Mouse (Mus musculus): ENCODE results near the gene H2afv. TPM values are rescaled to one million over a fixed set of nuclear protein-coding genes. Genes with fewer than 3 reads are reported as not detected.
A peak's percentile ranks its signal among the peaks of the same experiment; 100 is the strongest.

H2afv gene
- polyA plus RNA-seq, 1 experiment from 2014 or later: 824 TPM

DNA sequence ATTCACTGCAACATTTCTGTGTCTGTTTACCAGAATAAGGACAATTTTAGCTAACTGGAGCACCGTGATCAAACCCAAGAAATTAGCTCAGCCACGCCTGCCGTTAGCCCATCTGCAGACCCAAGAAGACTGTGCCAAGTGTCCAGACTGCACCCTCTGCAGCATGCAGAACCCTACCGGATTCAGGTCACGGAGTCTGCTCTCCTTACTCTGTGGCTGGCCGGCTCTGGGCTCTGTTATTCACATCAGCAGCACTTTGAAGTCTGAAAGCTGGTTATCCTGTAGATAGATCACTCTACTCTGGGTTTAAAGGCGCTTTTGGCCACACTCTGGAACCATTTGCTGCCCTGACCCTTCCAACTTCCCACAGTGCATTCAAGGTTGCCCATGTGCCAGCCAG lies 35.9 kb upstream of the H2afv start:
- H3K27ac ChIP-seq: no peak overlapping the region
- H3K4me2 ChIP-seq: no peak overlapping the region
- no peaks in the 10 kb centered on the region for H3K36me3 ChIP-seq
- 70% methylated on average over 7 of the region's 7 CpGs for WGBS
- H3K4me1 ChIP-seq (replicated peaks): no peaks in the 10 kb centered on the region
- ATAC-seq (ENCODE audit: insufficient number of reproducible peaks, insufficient read depth, low FRiP score, low TSS enrichment, low read depth): no peak
- H3K27me3 ChIP-seq: no peaks in the 10 kb centered on the region
- no peaks in the 10 kb centered on the region for H3K9me3 ChIP-seq
- no peak overlapping the region for H3K4me3 ChIP-seq (replicated peaks)
- H3K9ac ChIP-seq (replicated peaks): no peak overlapping the region

DNA sequence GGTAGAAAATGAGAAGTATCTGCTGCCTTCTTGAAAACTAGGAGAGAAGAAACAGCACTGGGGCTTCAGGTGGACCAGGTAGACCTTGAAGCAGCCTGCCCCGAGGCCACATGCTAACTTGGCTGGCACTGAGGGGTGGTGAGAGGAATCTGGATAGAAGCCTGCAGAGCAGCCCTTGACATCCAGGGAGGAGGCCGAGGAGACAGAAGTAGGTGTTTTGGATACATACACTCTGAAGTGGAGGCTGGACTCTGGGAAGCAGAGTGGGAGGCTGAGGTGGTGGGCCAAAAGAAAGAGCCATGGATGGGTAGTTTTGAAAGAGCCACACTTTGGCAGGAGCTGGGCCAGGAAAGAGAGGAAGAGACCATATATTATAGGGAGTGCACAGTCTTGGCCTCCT lies 35.0 kb upstream of the H2afv start:
- H3K4me1 ChIP-seq (replicated peaks): peaks cover 3% of the 10 kb centered on the region
- no peaks in the 10 kb centered on the region for H3K36me3 ChIP-seq
- H3K4me2 ChIP-seq: no peak overlapping the region
- no peak overlapping the region for H3K9ac ChIP-seq (replicated peaks)
- no peak overlapping the region for H3K27ac ChIP-seq
- H3K4me3 ChIP-seq (replicated peaks): no peak overlapping the region
- ATAC-seq (ENCODE audit: insufficient number of reproducible peaks, insufficient read depth, low FRiP score, low TSS enrichment, low read depth): no peak
- H3K27me3 ChIP-seq: no peaks in the 10 kb centered on the region
- no peaks in the 10 kb centered on the region for H3K9me3 ChIP-seq
- 76% methylated on average over 2 of the region's 2 CpGs for WGBS

DNA sequence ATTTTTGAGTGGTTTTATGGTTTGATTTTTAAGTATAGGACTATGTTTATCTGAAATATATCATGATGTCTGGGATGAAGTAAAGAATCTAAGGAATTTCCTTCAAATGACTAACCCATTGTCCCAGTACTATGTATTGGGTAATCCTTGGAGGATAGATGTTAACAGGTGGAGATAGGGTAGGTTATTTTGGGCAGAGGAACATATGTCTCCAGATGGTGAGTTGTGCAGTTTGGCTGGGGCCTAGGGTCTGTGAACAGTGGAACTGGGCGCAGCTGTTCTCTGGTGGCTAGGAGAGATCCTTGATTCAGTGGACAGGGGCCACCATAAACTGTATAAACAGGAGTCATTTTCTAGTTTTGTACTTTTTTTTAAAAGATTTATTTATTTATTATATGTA lies 33.1 kb upstream of the H2afv start:
- H3K27ac ChIP-seq: no peak overlapping the region
- H3K9me3 ChIP-seq: no peaks in the 10 kb centered on the region
- no peak for ATAC-seq (ENCODE audit: insufficient number of reproducible peaks, insufficient read depth, low FRiP score, low TSS enrichment, low read depth)
- H3K9ac ChIP-seq (replicated peaks): no peak overlapping the region
- H3K4me3 ChIP-seq (replicated peaks): no peak overlapping the region
- WGBS: 80% methylated on average over 1 of the region's 1 CpGs
- H3K36me3 ChIP-seq: peaks cover 6% of the 10 kb centered on the region; the same call in 1 of the 2 replicates
- H3K4me2 ChIP-seq: no peak overlapping the region
- H3K4me1 ChIP-seq (replicated peaks): peaks cover 18% of the 10 kb centered on the region
- no peaks in the 10 kb centered on the region for H3K27me3 ChIP-seq

DNA sequence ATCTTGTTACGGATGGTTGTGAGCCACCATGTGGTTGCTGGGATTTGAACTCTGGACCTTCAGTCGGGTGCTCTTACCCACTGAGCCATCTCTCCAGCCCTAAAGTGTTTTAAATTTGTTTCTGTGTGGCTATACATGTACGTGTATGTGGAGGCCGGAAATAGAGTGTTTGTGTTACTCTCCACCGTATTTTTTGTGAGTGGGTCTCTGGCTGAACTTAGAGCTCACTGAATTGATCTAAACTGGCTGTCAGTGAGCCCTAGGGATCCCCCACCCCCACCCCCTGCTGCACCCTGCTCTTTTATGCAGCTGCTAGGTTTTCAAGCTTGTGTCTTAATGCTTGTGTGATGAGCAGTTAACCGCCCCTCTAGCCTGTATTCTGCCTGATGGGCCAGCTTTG lies 32.6 kb upstream of the H2afv start:
- Histone ChIP-seq H3K27ac (no peak overlapping the region), H3K9ac (replicated peaks) (no peak overlapping the region), H3K4me1 (replicated peaks) (peaks cover 22% of the 10 kb centered on the region), H3K27me3 (no peaks in the 10 kb centered on the region), H3K4me3 (replicated peaks) (no peak overlapping the region), H3K4me2 (no peak overlapping the region), H3K36me3 (peaks cover 6% of the 10 kb centered on the region; the same call in 1 of the 2 replicates), H3K9me3 (no peaks in the 10 kb centered on the region)
- no peak for ATAC-seq (ENCODE audit: insufficient number of reproducible peaks, insufficient read depth, low FRiP score, low TSS enrichment, low read depth)
- WGBS: 81% methylated on average over 6 of the region's 6 CpGs

DNA sequence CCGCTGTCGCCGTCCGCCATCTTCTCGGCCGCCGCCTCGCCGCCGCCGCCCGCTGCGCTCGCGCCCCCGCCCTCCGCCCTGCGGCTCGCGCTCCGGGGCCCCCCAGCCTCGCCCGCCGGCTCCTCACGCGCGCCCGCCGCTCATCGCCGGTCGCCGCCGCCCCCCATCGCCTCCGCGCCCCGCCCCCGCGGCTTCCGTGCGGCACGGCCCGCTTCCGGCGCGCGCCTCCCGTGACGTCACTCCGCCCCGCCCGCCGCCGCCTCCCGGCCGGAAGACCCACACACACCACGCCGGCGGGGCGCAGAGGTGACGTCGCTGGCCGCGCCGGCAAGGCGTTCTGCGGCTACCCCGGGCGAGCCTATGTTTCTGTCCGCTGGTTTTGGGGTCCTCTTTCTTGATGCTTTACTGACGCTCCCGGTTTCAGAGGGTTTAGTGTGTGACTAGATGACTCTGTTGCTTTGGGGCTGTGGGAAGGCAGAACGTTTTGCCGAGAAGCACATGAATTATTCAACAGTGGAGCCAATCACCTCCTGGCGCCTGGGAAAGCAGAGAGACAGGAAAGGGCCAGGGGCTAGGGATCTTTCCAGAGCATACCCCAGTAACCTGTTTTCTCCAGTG lies 31.7 kb upstream of the H2afv start, which contains the start of gene Purb:
Purb (minus strand) TSS at position 51 of the 618 bp plus-strand sequence.
- no peaks in the 10 kb centered on the region for H3K9me3 ChIP-seq
- H3K27me3 ChIP-seq: no peaks in the 10 kb centered on the region
- peak within 1 kb of the TSS; percentile 91 for H3K4me2 ChIP-seq
- under 1% methylated on average over 56 of the region's 76 CpGs for WGBS
- peak within 1 kb of the TSS; percentile 97 for H3K4me3 ChIP-seq (replicated peaks)
- peak within 1 kb of the TSS; percentile 97 for H3K9ac ChIP-seq (replicated peaks)
- peaks cover 30% of the 10 kb centered on the region for H3K4me1 ChIP-seq (replicated peaks)
- peaks cover 10% of the 10 kb centered on the region; the same call in 1 of the 2 replicates for H3K36me3 ChIP-seq
- peak; percentile 85 for ATAC-seq (ENCODE audit: insufficient number of reproducible peaks, insufficient read depth, low FRiP score, low TSS enrichment, low read depth)
- peak within 1 kb of the TSS; percentile 98 for H3K27ac ChIP-seq

DNA sequence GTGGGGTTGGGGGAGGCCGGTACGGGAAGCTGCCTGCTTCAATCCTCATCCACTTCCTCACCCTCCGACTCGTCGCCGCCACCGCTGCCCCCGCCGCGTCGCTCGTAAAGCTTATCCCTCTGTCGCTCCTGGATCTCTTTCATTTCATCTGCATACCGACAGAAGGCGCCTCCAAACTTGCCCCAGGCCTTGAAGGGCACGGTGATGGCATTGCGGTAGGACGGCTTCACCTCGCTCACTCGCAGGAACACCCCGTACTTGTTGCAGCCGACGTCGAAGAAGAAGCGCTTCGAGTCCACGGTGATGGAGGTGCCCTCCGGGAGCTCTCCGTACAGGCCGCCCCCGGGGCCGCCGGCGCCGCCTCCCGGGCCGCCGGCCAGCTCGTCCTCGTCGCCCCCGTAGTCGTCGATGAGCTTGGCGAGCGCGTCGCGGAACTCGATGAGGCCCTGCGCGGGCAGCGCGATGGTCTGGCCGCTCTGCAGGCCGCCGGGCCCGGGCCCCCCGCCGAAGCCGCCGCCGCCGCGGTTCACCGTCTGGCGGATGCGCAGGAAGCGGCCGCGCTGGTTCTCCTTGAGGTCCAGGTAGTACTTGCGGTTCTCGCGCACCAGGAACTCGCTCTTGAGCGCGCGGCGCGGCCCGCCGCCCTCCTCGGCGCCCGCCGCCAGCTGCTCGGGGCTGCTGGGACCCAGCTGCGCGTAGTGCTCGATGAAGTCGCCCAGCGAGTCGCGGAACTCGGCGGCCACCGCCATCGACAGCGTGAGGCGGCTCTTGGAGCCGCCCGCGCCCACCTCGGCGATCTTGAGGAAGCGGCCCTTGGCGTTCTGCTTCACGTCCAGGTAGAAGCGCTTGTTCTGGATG lies 30.9 kb upstream of the H2afv start:
- H3K36me3 ChIP-seq: peaks cover 19% of the 10 kb centered on the region; the same call in 1 of the 2 replicates
- no peak for ATAC-seq (ENCODE audit: insufficient number of reproducible peaks, insufficient read depth, low FRiP score, low TSS enrichment, low read depth)
- no peaks in the 10 kb centered on the region for H3K27me3 ChIP-seq
- H3K4me2 ChIP-seq: peak overlapping the region; percentile 91
- peak overlapping the region; percentile 97 for H3K4me3 ChIP-seq (replicated peaks)
- no peaks in the 10 kb centered on the region for H3K9me3 ChIP-seq
- peak overlapping the region; percentile 97 for H3K9ac ChIP-seq (replicated peaks)
- H3K27ac ChIP-seq: peak overlapping the region; percentile 98
- H3K4me1 ChIP-seq (replicated peaks): peaks cover 39% of the 10 kb centered on the region
- under 1% methylated on average over 105 of the region's 109 CpGs for WGBS

DNA sequence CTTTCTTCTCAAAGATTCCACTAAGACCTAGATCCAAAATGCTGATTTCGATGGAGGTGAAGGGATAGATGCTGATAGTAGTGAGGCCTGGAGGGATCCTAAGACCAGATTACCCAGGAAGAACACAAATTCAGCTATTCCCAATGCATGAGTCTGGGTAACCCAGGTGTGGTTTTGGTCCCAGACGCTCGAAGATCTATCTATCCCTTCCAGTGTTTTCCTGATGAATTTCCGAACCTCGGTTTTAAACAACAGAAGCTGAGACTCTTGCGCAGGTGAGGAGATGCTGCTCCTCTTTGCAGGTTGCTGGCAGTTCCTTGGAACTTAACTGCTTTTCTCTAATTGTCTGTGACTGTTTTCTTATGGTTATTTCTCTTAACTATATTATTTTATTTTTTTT lies 30.1 kb upstream of the H2afv start:
- peaks cover 21% of the 10 kb centered on the region; the same call in 1 of the 2 replicates for H3K36me3 ChIP-seq
- peak overlapping the region; percentile 97 for H3K9ac ChIP-seq (replicated peaks)
- H3K27me3 ChIP-seq: no peaks in the 10 kb centered on the region
- peaks cover 42% of the 10 kb centered on the region for H3K4me1 ChIP-seq (replicated peaks)
- no peak for ATAC-seq (ENCODE audit: insufficient number of reproducible peaks, insufficient read depth, low FRiP score, low TSS enrichment, low read depth)
- H3K4me3 ChIP-seq (replicated peaks): peak overlapping the region; percentile 97
- no peak overlapping the region; the same call in 1 of the 2 replicates for H3K27ac ChIP-seq
- H3K9me3 ChIP-seq: no peaks in the 10 kb centered on the region
- 33% methylated on average over 6 of the region's 6 CpGs for WGBS
- peak overlapping the region; percentile 91 for H3K4me2 ChIP-seq

DNA sequence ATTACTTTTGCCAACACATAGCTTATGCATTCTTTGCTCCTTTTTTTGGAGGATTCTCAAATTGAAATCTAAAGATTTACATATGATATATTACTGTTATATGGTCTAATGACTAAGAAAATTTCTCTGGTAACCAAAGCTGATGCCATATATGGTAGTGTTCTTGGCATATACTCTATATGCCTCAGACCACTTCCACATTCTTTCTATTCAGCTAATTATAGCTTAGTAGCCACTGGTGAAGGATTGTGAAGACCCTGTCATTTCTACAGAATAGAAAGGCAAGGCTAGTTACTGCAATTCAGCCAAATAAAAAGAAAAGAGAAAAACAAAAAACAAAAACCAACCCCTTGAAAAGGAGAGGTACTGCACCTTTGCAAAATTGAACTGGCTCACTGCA lies 27.8 kb upstream of the H2afv start:
- peaks cover 31% of the 10 kb centered on the region; the same call in 1 of the 2 replicates for H3K36me3 ChIP-seq
- H3K9me3 ChIP-seq: no peaks in the 10 kb centered on the region
- peak overlapping the region; percentile 50 for H3K9ac ChIP-seq (replicated peaks)
- H3K4me2 ChIP-seq: peak overlapping the region; percentile 91
- H3K4me1 ChIP-seq (replicated peaks): peaks cover 53% of the 10 kb centered on the region
- H3K27me3 ChIP-seq: no peaks in the 10 kb centered on the region
- ATAC-seq (ENCODE audit: insufficient number of reproducible peaks, insufficient read depth, low FRiP score, low TSS enrichment, low read depth): no peak
- no peak overlapping the region for H3K27ac ChIP-seq
- H3K4me3 ChIP-seq (replicated peaks): peak overlapping the region; percentile 97

DNA sequence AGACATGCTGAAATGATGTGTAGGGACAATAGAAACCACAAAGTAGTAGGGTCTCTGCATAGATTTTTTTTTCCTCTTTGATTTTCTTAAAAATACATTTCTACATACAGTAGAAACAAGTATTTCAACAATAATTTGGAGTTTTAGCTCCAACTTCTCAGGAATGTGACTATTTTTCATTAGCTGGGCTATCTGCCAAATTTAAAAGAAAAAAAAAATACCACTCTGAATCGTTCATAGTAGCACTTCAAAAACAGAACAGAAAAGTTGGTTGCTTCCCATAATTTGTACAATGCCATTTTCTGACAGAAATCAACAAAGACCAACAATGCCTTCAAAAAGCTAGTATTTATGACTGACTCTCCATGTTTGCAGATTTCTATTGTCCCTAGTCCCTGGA lies 27.2 kb upstream of the H2afv start:
- H3K36me3 ChIP-seq: peaks cover 37% of the 10 kb centered on the region
- H3K9ac ChIP-seq (replicated peaks): peak overlapping the region; percentile 51; the same call in 1 of the 2 replicates
- H3K27me3 ChIP-seq: no peaks in the 10 kb centered on the region
- WGBS: 38% methylated on average over 1 of the region's 1 CpGs
- H3K27ac ChIP-seq: no peak overlapping the region
- H3K4me1 ChIP-seq (replicated peaks): peaks cover 53% of the 10 kb centered on the region
- no peaks in the 10 kb centered on the region for H3K9me3 ChIP-seq
- peak overlapping the region; percentile 97 for H3K4me3 ChIP-seq (replicated peaks)
- no peak for ATAC-seq (ENCODE audit: insufficient number of reproducible peaks, insufficient read depth, low FRiP score, low TSS enrichment, low read depth)
- H3K4me2 ChIP-seq: peak overlapping the region; percentile 91

DNA sequence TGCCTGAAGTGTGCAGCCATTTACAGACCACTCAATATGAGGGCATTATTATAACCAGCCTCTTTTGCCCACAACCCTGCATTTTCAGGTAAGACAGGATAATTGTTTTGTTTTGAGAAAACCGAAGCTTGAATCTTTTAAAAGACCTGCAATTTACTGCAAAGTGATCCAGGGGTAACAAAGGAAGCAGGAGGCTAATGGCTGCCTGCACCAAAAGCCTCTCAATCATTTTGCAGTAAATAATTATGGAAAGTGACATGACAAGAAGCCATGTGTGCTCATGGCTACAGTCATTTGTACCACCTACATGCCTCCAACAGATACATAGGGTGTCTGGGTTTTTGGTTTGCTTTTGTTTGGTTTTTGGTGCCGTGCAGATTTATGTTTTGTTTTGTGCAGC lies 26.8 kb upstream of the H2afv start:
- Histone ChIP-seq H3K4me2 (peak overlapping the region; percentile 91), H3K27ac (0 out of 2 replicates have a peak overlapping the region, but pooled peaks have one; percentile 29), H3K9ac (replicated peaks) (0 out of 2 replicates have a peak overlapping the region, but pooled peaks have one; percentile 18), H3K27me3 (no peaks in the 10 kb centered on the region), H3K9me3 (no peaks in the 10 kb centered on the region), H3K36me3 (peaks cover 41% of the 10 kb centered on the region), H3K4me3 (replicated peaks) (peak overlapping the region; percentile 97), H3K4me1 (replicated peaks) (peaks cover 53% of the 10 kb centered on the region)
- 74% methylated on average over 2 of the region's 2 CpGs for WGBS
- ATAC-seq (ENCODE audit: insufficient number of reproducible peaks, insufficient read depth, low FRiP score, low TSS enrichment, low read depth): no peak

DNA sequence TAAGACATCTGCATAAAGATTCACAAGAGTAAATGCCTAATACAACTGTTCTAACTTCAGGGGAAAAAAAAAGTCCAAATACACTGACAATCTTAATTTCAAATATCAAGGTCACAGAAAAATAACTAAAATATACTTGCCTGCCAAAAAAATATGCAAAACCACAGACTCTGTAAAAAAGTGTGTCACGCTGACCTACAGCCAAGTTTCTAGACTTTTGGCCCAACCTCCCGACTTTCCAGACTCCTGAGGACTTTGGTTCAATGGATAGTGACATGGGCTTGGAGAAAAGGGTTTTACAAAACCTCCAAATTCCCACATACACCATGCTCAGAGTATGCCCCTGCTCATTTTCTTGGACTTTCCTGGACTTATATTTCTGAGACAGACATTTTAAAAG lies 24.3 kb upstream of the H2afv start:
- no peak for ATAC-seq (ENCODE audit: insufficient number of reproducible peaks, insufficient read depth, low FRiP score, low TSS enrichment, low read depth)
- Histone ChIP-seq H3K36me3 (peaks cover 47% of the 10 kb centered on the region), H3K4me2 (no peak overlapping the region), H3K4me1 (replicated peaks) (peaks cover 44% of the 10 kb centered on the region), H3K27me3 (no peaks in the 10 kb centered on the region), H3K9ac (replicated peaks) (no peak overlapping the region), H3K27ac (no peak overlapping the region), H3K4me3 (replicated peaks) (no peak overlapping the region), H3K9me3 (no peaks in the 10 kb centered on the region)
- 88% methylated on average over 2 of the region's 2 CpGs for WGBS

Measured in limb, embryonic 12.5 days (tissue).